Mouse (Mus musculus) limb, embryonic 10.5 days (tissue): ENCODE results near the gene Slc9a9. TPM values are rescaled to one million over a fixed set of nuclear protein-coding genes. Genes with fewer than 3 reads are reported as not detected.
"Not testable (repeated sequence)": the region's sequence is repeated elsewhere in the genome, so short reads cannot be mapped to it uniquely, and the experiment has no call there.

ENCODE experiments used
- DNase-seq: peaks from one replicate; pipeline ENCODE4 v3.0.0-alpha.2; 2017; ENCODE audit warnings: low spot score
- H3K27ac ChIP-seq: fragments of 300-500 bp; sonication (generic); 2 replicates; pipeline ENCODE4 v1.5.1; 2016; ENCODE audit warnings: mild to moderate bottlenecking
- H3K27me3 ChIP-seq: fragments of 300-500 bp; sonication (generic); 2 replicates; pipeline ENCODE4 v1.6.1; 2016; ENCODE audit warnings: low read depth, mild to moderate bottlenecking; ENCODE audit not compliant: poor library complexity, severe bottlenecking
- H3K36me3 ChIP-seq: fragments of 300-500 bp; sonication (generic); 2 replicates; pipeline ENCODE4 v1.6.1; 2016; ENCODE audit warnings: mild to moderate bottlenecking, moderate library complexity
- H3K4me1 ChIP-seq: fragments of 300-500 bp; sonication (generic); 2 replicates; pipeline ENCODE4 v1.6.1; 2016
- H3K4me3 ChIP-seq: fragments of 300-500 bp; sonication (generic); 2 replicates; pipeline ENCODE4 v1.5.1; 2016; ENCODE audit warnings: mild to moderate bottlenecking, moderate library complexity
- H3K9me3 ChIP-seq: fragments of 300-500 bp; sonication (generic); replicated peaks from 2 replicates; pipeline ENCODE4 v1.6.1; 2016; ENCODE audit warnings: mild to moderate bottlenecking
- WGBS: fragments of 180-500 bp; shearing (Covaris S2); methylation state at CpG from one replicate; pipeline ENCODE4 v1.1.7; 2016; 5-methylcytosine and 5-hydroxymethylcytosine counted together
- polyA plus RNA-seq: library from polyadenylated mRNA; unstranded; fragments of >200 nt; fragmentation: Nextera tagmentation; extraction: Ambion mirVana; gene quantifications from 2 replicates; pipeline ENCODE4 v1.2.1, GENCODE M21; 2016

The Slc9a9 gene
- 0.69 and 1.5 TPM in 2 replicates for polyA plus RNA-seq

GRCm38 (mm10) chr9:94669791-94670577 lies at the start of gene Slc9a9:
TSS of gene Slc9a9 (plus strand) at chr9:94669909.
- WGBS = 2% methylated on average over 23 of the region's 23 CpGs
- no peak within 1 kb of the TSS for H3K27ac ChIP-seq

DNA sequence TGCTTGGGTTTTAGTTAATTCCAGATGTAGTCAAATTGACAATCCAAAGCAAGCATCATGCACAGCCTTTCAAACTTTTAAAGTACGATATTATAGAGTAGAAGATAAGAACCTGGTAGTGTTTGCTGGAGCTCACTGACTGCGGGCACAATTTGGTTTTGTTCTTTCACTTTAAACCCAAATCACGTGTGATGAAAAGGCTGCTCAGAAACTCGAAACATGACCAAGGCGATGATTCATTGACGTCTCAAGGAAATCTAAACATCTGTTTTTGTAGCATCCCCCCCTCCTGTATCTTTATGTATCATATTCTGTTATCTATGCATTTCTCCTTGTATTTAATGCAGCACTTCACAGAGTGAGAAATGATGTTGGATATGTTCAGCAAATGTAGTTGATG lies 49.4 kb upstream of the Slc9a9 start:
- H3K36me3 ChIP-seq = no peaks in the 10 kb centered on the region
- WGBS = 93% methylated on average over 6 of the region's 6 CpGs
- H3K27me3 ChIP-seq = no peaks in the 10 kb centered on the region
- no peak overlapping the region for H3K4me3 ChIP-seq
- no peak for DNase-seq
- no peaks in the 10 kb centered on the region for H3K9me3 ChIP-seq
- peaks cover 3% of the 10 kb centered on the region; the same call in 1 of the 2 replicates for H3K4me1 ChIP-seq
- no peak overlapping the region for H3K27ac ChIP-seq

More at GRCm38 (mm10) chr9:94669791-94670577, at the start of gene Slc9a9:
- Histone ChIP-seq H3K36me3 (no peaks in the 10 kb centered on the region), H3K27me3 (no peaks in the 10 kb centered on the region), H3K4me1 (peaks cover 18% of the 10 kb centered on the region; the same call in 1 of the 2 replicates), H3K9me3 (no peaks in the 10 kb centered on the region), H3K4me3 (peak within 1 kb of the TSS; percentile 57)
- peak; percentile 45 for DNase-seq

- no peak overlapping the region for H3K27ac ChIP-seq
- no peak for DNase-seq
- no peaks in the 10 kb centered on the region for H3K27me3 ChIP-seq
- H3K36me3 ChIP-seq = no peaks in the 10 kb centered on the region
- no peaks in the 10 kb centered on the region for H3K9me3 ChIP-seq
- 84% methylated on average over 10 of the region's 10 CpGs for WGBS
- peaks cover 3% of the 10 kb centered on the region; the same call in 1 of the 2 replicates for H3K4me1 ChIP-seq
- no peak overlapping the region for H3K4me3 ChIP-seq
Measured at GRCm38 (mm10) chr9:94620846-94621245, 48.9 kb upstream of the Slc9a9 start.

- no peak for DNase-seq
- H3K27me3 ChIP-seq = no peaks in the 10 kb centered on the region
- no peak overlapping the region for H3K4me3 ChIP-seq
- H3K27ac ChIP-seq = no peak overlapping the region
- no peaks in the 10 kb centered on the region for H3K36me3 ChIP-seq
- H3K4me1 ChIP-seq = peaks cover 3% of the 10 kb centered on the region; the same call in 1 of the 2 replicates
- no peaks in the 10 kb centered on the region for H3K9me3 ChIP-seq
- WGBS = 69% methylated on average over 2 of the region's 2 CpGs
Measured at GRCm38 (mm10) chr9:94621902-94622301, 47.8 kb upstream of the Slc9a9 start.

DNA sequence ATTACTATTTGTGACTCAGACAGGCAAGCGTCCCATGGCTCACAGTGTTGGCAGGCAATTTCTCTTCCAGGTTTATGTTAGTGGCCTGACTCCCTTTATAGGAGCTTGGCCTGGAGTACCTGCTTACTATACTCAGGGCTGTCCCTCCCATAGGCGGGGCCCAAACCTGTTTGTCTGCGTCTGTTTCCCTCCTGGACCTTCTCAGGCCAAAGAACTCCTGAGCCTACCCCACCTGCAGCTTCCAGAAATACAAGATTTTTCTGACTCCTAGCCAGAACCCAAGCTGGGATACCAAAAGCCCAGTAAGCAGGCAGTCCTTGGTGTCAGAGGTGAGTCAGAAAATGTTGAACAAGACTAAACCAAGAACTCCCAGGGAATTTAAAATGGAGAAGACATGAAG lies 43.0 kb upstream of the Slc9a9 start:
- Histone ChIP-seq H3K4me1 (no peaks in the 10 kb centered on the region), H3K27ac (no peak overlapping the region), H3K27me3 (no peaks in the 10 kb centered on the region), H3K9me3 (no peaks in the 10 kb centered on the region), H3K36me3 (no peaks in the 10 kb centered on the region), H3K4me3 (no peak overlapping the region)
- WGBS = 83% methylated on average over 3 of the region's 3 CpGs
- no peak for DNase-seq

DNA sequence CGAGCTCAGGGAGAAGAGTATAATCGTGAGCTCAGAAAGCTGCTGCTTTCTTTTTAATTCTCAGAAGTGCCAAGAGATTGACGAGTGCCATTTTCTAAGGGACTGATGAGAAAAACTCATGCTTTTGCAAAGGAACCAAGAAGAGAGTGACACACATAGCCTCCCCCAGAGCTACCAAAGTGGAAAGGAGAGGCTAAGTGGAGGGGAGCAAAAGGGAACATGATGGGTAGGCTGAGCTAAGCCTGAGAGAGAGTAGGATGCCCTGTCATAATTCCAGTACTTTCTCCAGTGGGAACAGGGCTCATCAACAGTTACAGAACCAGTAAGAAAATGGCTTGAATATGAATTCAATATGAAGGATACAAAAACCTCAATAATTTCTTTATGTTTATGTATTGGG lies 40.8 kb upstream of the Slc9a9 start:
- no peaks in the 10 kb centered on the region for H3K36me3 ChIP-seq
- H3K4me1 ChIP-seq = no peaks in the 10 kb centered on the region
- DNase-seq = no peak
- no peaks in the 10 kb centered on the region for H3K9me3 ChIP-seq
- no peak overlapping the region for H3K27ac ChIP-seq
- WGBS = 90% methylated on average over 3 of the region's 3 CpGs
- no peaks in the 10 kb centered on the region for H3K27me3 ChIP-seq
- no peak overlapping the region for H3K4me3 ChIP-seq

DNA sequence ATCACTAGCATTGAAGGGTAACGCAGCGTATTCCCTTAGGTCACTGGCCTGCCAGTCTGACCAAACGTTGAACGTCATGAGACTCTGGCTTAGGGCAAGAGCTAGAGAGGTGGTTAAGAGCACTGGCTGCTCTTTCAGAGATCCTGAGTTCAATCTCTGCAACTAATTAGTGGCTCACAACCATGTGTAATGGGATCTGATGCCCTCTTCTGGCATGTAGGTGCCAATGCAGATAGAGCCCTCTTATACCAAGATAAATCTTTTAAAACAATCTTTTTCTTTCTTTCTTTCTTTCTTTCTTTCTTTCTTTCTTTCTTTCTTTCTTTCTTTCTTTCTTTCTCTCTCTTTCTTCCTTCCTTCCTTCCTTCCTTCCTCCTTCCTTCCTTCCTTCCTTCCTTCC lies 35.4 kb upstream of the Slc9a9 start:
- H3K27me3 ChIP-seq, H3K9me3 ChIP-seq, DNase-seq, H3K27ac ChIP-seq, H3K4me3 ChIP-seq, H3K4me1 ChIP-seq, H3K36me3 ChIP-seq: not testable (repeated sequence)
- WGBS = 94% methylated on average over 4 of the region's 4 CpGs

DNA sequence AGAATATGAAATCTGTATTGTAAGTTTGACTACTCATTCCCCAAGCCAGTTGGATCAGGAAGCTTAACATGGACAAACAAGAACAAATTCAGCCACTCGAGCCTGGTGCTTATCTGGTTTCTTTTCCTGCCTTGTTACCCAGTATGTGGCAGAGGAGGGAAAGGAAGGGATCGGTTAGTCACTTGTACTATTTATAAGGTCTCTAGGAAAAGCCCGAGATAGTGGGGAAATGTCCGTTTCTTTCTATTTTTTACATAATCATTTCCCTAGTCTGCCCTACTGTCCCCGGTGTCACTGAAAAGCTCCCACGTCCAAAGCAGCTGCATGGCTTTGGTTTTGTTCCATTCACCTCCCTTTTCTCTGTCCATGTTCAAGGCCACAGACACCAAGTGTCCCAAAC lies 24.1 kb upstream of the Slc9a9 start:
- H3K27me3 ChIP-seq = no peaks in the 10 kb centered on the region
- DNase-seq = no peak
- H3K36me3 ChIP-seq = no peaks in the 10 kb centered on the region
- H3K27ac ChIP-seq = no peak overlapping the region
- 85% methylated on average over 6 of the region's 6 CpGs for WGBS
- no peak overlapping the region for H3K4me3 ChIP-seq
- no peaks in the 10 kb centered on the region for H3K9me3 ChIP-seq
- no peaks in the 10 kb centered on the region for H3K4me1 ChIP-seq

DNA sequence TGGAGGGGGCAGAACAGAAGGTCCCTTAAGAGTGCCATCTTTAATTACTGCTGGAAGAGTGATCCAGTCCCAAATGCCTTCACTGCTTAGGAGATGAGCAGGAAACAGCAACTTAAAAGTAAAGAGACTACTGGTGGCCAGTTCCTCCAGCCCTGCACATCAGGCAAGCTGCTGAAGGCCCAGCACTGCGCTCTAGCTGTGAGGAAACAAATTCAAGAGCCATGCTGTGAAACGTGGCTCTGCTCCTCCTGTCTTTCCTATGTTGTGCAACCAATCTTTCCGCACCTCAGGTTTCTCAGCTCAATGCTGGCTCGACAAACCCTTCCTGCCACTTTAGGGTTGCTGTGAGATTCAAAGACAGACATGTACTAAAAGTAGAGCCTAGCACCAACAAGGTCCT lies 22.3 kb upstream of the Slc9a9 start:
- no peak for DNase-seq
- Histone ChIP-seq H3K9me3 (no peaks in the 10 kb centered on the region), H3K27me3 (no peaks in the 10 kb centered on the region), H3K4me3 (no peak overlapping the region), H3K4me1 (no peaks in the 10 kb centered on the region), H3K27ac (no peak overlapping the region), H3K36me3 (no peaks in the 10 kb centered on the region)
- WGBS = 83% methylated on average over 4 of the region's 4 CpGs

GRCm38 (mm10) chr9:94649991-94650390 lies 19.7 kb upstream of the Slc9a9 start:
- 89% methylated on average over 1 of the region's 1 CpGs for WGBS
- no peak for DNase-seq
- Histone ChIP-seq H3K27me3 (no peaks in the 10 kb centered on the region), H3K27ac (no peak overlapping the region), H3K4me1 (no peaks in the 10 kb centered on the region), H3K36me3 (no peaks in the 10 kb centered on the region), H3K4me3 (no peak overlapping the region), H3K9me3 (no peaks in the 10 kb centered on the region)

- WGBS = 95% methylated on average over 6 of the region's 6 CpGs
- DNase-seq = no peak
- no peaks in the 10 kb centered on the region for H3K9me3 ChIP-seq
- no peak overlapping the region for H3K27ac ChIP-seq
- H3K4me3 ChIP-seq = no peak overlapping the region
- no peaks in the 10 kb centered on the region for H3K36me3 ChIP-seq
- no peaks in the 10 kb centered on the region for H3K4me1 ChIP-seq
- H3K27me3 ChIP-seq = no peaks in the 10 kb centered on the region
Measured at GRCm38 (mm10) chr9:94653198-94653597, 16.5 kb upstream of the Slc9a9 start.

DNA sequence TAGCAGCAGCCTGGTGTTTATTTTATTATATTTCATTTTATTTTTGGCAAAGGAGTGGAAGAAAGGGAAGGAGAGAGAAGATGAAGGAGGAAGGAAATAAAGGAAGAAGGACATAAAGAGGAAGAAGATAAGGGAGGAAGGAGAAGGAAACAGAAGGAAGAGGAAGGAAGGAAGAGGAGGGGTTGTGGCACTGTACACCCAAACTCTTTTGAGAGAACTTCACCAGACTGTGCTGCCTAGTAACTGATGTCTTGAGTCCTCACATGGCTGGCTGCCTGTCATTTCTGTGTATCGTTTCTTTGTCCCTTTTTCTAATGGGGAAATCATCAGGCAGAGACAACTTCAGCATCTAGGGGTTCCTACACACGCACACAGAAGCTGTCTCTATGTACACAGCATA lies 15.9 kb upstream of the Slc9a9 start:
- no peaks in the 10 kb centered on the region for H3K27me3 ChIP-seq
- H3K27ac ChIP-seq = no peak overlapping the region
- DNase-seq = no peak
- no peak overlapping the region for H3K4me3 ChIP-seq
- H3K9me3 ChIP-seq = no peaks in the 10 kb centered on the region
- 74% methylated on average over 2 of the region's 2 CpGs for WGBS
- no peaks in the 10 kb centered on the region for H3K36me3 ChIP-seq
- no peaks in the 10 kb centered on the region for H3K4me1 ChIP-seq

GRCm38 (mm10) chr9:94656265-94656664 lies 13.4 kb upstream of the Slc9a9 start:
- Histone ChIP-seq H3K36me3 (no peaks in the 10 kb centered on the region), H3K4me3 (no peak overlapping the region), H3K4me1 (no peaks in the 10 kb centered on the region), H3K27me3 (no peaks in the 10 kb centered on the region), H3K9me3 (no peaks in the 10 kb centered on the region), H3K27ac (no peak overlapping the region)
- 85% methylated on average over 4 of the region's 4 CpGs for WGBS
- no peak for DNase-seq
